8 mouse cellular contexts compared by ENCODE assay signal in the genomic region with DNA sequence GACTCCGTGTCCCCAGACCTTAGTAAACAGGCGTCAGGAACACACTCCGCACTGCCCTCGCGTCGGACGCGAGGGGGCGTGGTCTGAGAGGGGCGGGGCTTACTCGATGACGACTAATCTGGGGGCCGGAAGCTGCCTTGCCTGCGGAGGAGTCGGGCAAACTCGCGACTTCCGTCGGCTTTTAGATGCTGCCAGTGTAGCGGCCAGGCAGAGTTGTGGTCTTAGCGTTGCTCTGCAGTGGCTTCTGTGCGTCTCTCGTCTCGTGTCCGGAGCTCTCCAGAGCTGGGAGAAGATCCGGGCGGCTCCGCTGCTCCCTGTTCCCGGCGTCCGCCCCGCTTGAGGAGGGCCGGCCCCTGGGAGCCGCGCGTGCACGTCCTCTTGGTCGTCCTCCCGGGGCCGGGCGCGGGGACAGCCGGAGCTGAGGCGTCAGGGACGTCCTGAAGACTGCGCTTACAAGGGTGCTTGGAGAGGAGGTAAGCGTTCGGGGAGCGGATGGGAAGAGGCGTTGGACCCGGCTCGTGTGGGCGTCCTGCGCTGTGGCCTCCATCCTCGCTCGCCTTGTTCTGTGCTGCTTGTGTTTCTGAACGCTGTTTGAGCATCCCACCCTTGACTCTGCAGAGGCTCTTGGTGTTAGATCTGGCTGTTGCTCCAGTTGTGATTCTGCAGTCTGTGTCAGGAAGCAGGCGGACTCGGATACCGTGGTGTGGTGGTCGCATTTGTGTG. TPM values are rescaled to one million over a fixed set of nuclear protein-coding genes. Genes with fewer than 3 reads are reported as not detected.
DNase-seq lines count a peak whose midpoint lies in the region; ATAC-seq and TF ChIP-seq lines count a peak whose summit lies in the region.

Gene Zc3h13, plus strand, starts transcription at position 181 of the 723 bp plus-strand sequence.

- peaks cover 10% of the 10 kb centered on the region for H3K4me1 ChIP-seq in embryonic facial prominence, embryonic 13.5 days
- no peaks in the 10 kb centered on the region; the same call in 1 of the 2 replicates for H3K4me1 ChIP-seq in kidney, adult 2 months (ENCODE audit: control insufficient read depth, insufficient read depth, low read length)
- H3K4me1 ChIP-seq in limb, embryonic 12.5 days (replicated peaks) = peaks cover 8% of the 10 kb centered on the region
- H3K4me1 ChIP-seq in midbrain, embryonic 15.5 days = peaks cover 16% of the 10 kb centered on the region
- H3K4me1 ChIP-seq in spleen, adult 2 months (ENCODE audit: control insufficient read depth, insufficient read depth, insufficient read length) = peaks cover 4% of the 10 kb centered on the region

- H3K4me3 ChIP-seq in embryonic facial prominence, embryonic 13.5 days = peak within 1 kb of the TSS; percentile 100
- peak within 1 kb of the TSS; percentile 66 for H3K4me3 ChIP-seq in kidney, adult 2 months (ENCODE audit: insufficient read depth, low read depth, low read length)
- peak within 1 kb of the TSS; percentile 99 for H3K4me3 ChIP-seq in limb, embryonic 12.5 days (replicated peaks)
- H3K4me3 ChIP-seq in midbrain, embryonic 15.5 days = peak within 1 kb of the TSS; percentile 90
- peak within 1 kb of the TSS; percentile 91 for H3K4me3 ChIP-seq in spleen, adult 2 months (ENCODE audit: extremely low read depth, insufficient read depth, insufficient read length)

- H3K9me3 ChIP-seq in embryonic facial prominence, embryonic 13.5 days = no peaks in the 10 kb centered on the region
- no peaks in the 10 kb centered on the region for H3K9me3 ChIP-seq in limb, embryonic 12.5 days
- no peaks in the 10 kb centered on the region for H3K9me3 ChIP-seq in midbrain, embryonic 15.5 days

- H3K4me2 ChIP-seq in embryonic facial prominence, embryonic 13.5 days = peak within 1 kb of the TSS; percentile 85
- peak within 1 kb of the TSS; percentile 85 for H3K4me2 ChIP-seq in limb, embryonic 12.5 days
- H3K4me2 ChIP-seq in midbrain, embryonic 15.5 days = peak within 1 kb of the TSS; percentile 80

- peak; percentile 97 for ATAC-seq in embryonic facial prominence, embryonic 13.5 days (ENCODE audit: insufficient number of reproducible peaks, insufficient read depth, low FRiP score, low TSS enrichment, low read depth)
- peak; percentile 98 for ATAC-seq in limb, embryonic 12.5 days (ENCODE audit: insufficient number of reproducible peaks, insufficient read depth, low FRiP score, low TSS enrichment, low read depth)
- peak; percentile 99 for ATAC-seq in midbrain, embryonic 15.5 days (replicated peaks)

- H3K9ac ChIP-seq in embryonic facial prominence, embryonic 13.5 days = peak within 1 kb of the TSS; percentile 97
- H3K9ac ChIP-seq in limb, embryonic 12.5 days (replicated peaks) = peak within 1 kb of the TSS; percentile 92
- peak within 1 kb of the TSS; percentile 85 for H3K9ac ChIP-seq in midbrain, embryonic 15.5 days

- TF ChIP-seq CTCF in kidney, adult 2 months (conservative IDR thresholded peaks at IDR 0.05; ENCODE audit: insufficient read depth, insufficient read length, low read depth, low read length) = 0 out of 2 replicates have a peak, but pooled peaks have one; percentile 4
- TF ChIP-seq CTCF in spleen, adult 2 months (IDR thresholded peaks at IDR 0.05; ENCODE audit: extremely low read depth, insufficient read depth, insufficient read length, insufficient replicate concordance) = no peak

- H3K27me3 ChIP-seq in embryonic facial prominence, embryonic 13.5 days = no peaks in the 10 kb centered on the region
- no peaks in the 10 kb centered on the region for H3K27me3 ChIP-seq in kidney, adult 2 months (replicated peaks; ENCODE audit: control insufficient read depth, insufficient read depth, low read length)
- H3K27me3 ChIP-seq in limb, embryonic 12.5 days = no peaks in the 10 kb centered on the region
- no peaks in the 10 kb centered on the region for H3K27me3 ChIP-seq in midbrain, embryonic 15.5 days (replicated peaks)
- H3K27me3 ChIP-seq in spleen, adult 2 months (ENCODE audit: control insufficient read depth, insufficient read depth, low read length) = no peaks in the 10 kb centered on the region; the same call in 1 of the 2 replicates

- H3K36me3 ChIP-seq in embryonic facial prominence, embryonic 13.5 days = no peaks in the 10 kb centered on the region
- H3K36me3 ChIP-seq in kidney, adult 2 months (ENCODE audit: control insufficient read depth, insufficient read depth, low read length) = no peaks in the 10 kb centered on the region
- no peaks in the 10 kb centered on the region for H3K36me3 ChIP-seq in limb, embryonic 12.5 days
- no peaks in the 10 kb centered on the region for H3K36me3 ChIP-seq in midbrain, embryonic 15.5 days (replicated peaks)
- no peaks in the 10 kb centered on the region for H3K36me3 ChIP-seq in spleen, adult 2 months (ENCODE audit: control insufficient read depth, insufficient read depth, low read length)

- peak within 1 kb of the TSS; percentile 88 for H3K27ac ChIP-seq in embryonic facial prominence, embryonic 13.5 days
- peak within 1 kb of the TSS; percentile 76; the same call in 1 of the 2 replicates for H3K27ac ChIP-seq in kidney, adult 2 months (ENCODE audit: insufficient read depth, low read depth, low read length)
- H3K27ac ChIP-seq in limb, embryonic 12.5 days = peak within 1 kb of the TSS; percentile 83
- peak within 1 kb of the TSS; percentile 84 for H3K27ac ChIP-seq in midbrain, embryonic 15.5 days
- H3K27ac ChIP-seq in spleen, adult 2 months (ENCODE audit: insufficient read depth, low read length) = peak within 1 kb of the TSS; percentile 69

- TF ChIP-seq POLR2A in kidney, adult 2 months (IDR thresholded peaks at IDR 0.05; ENCODE audit: low read depth, low read length) = peak; percentile 74
- peak; percentile 63 for TF ChIP-seq POLR2A in spleen, adult 2 months (IDR thresholded peaks at IDR 0.05; ENCODE audit: low read depth, low read length)

- under 1% methylated on average over 61 of the region's 61 CpGs for whole genome bisulfite sequencing in embryonic facial prominence, embryonic 13.5 days
- WGBS in kidney, adult 2 months = under 1% methylated on average over 61 of the region's 61 CpGs
- under 1% methylated on average over 61 of the region's 61 CpGs for WGBS in limb, embryonic 12.5 days
- under 1% methylated on average over 61 of the region's 61 CpGs for WGBS in midbrain, embryonic 15.5 days
- WGBS in spleen, adult 2 months = under 1% methylated on average over 61 of the region's 61 CpGs

- peak; percentile 91 for DNase-seq in 3134 (ENCODE audit: extremely low read depth, insufficient read length, low spot score)
- peak; percentile 96 to 97 for DNase-seq in adrenal gland, postnatal 36 days
- peak; percentile 96 to 100 for DNase-seq in heart, adult 18-20 months
- peak; percentile 96 for DNase-seq in kidney, adult 2 months
- DNase-seq in spleen, adult 2 months (ENCODE audit: low read depth in 1 of 2, low spot score in 2 of 2) = peak; percentile 86 to 93

RNA-seq across cellular contexts. Expression of gene Zc3h13, which starts in this region (rescaled TPM):
- 10 to 100 TPM; 30.5 to 34.0 TPM for total RNA-seq in adrenal gland, postnatal 36 days (2021)
- 39.1 and 42.5 TPM in 2 replicates for polyA plus RNA-seq in embryonic facial prominence, embryonic 13.5 days (2015; fragmentation: Nextera tagmentation; extraction: Ambion mirVana)
- total RNA-seq in heart, adult 18-20 months (2021) = 10 to 100 TPM; 24.9 to 28.2 TPM
- polyA plus RNA-seq in kidney, adult 2 months (2012; rRNA removed) = 6.4 and 7.0 TPM in 2 replicates
- 39.4 and 40.1 TPM in 2 replicates for polyA plus RNA-seq in limb, embryonic 12.5 days (2016; fragmentation: Nextera tagmentation; extraction: Ambion mirVana)
- polyA plus RNA-seq in midbrain, embryonic 15.5 days (2015; fragmentation: Nextera tagmentation; extraction: Ambion mirVana) = 49.2 and 51.2 TPM in 2 replicates
- 6.8 and 8.7 TPM in 2 replicates for polyA plus RNA-seq in spleen, adult 2 months (2012; rRNA removed)

Comparison
In these comparisons a context has a peak if more than half of its experiments do, and no peak if none do; other contexts are left out.
1. Peak in every context shown above with its lines: DNase-seq, ATAC-seq, H3K4me3 ChIP-seq and H3K27ac ChIP-seq.